Mouse (Mus musculus): ENCODE data around the gene Il5. TPM values are rescaled to one million over a fixed set of nuclear protein-coding genes. Genes with fewer than 3 reads are reported as not detected.

Gene Il5
- not detected for polyA plus RNA-seq (2014; fragmentation: Illumina TruSeq; extraction: RNeasy Lipid Tissue Mini Kit (QIAGEN cat#74804); ENCODE audit: low read depth, low replicate concordance)

DNA sequence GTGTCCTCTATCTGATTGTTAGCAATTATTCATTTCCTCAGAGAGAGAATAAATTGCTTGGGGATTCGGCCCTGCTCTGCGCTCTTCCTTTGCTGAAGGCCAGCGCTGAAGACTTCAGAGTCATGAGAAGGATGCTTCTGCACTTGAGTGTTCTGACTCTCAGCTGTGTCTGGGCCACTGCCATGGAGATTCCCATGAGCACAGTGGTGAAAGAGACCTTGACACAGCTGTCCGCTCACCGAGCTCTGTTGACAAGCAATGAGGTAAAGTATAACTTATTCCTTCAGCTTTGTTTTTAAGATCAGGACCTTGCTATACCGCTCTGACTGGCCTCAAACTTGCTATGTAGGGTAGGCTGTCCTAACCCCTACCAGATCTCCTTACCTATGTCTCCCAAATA lies at the start of gene Il5:
Gene Il5 (plus strand): TSS at position 80 of the 400 bp plus-strand sequence.

DNA sequence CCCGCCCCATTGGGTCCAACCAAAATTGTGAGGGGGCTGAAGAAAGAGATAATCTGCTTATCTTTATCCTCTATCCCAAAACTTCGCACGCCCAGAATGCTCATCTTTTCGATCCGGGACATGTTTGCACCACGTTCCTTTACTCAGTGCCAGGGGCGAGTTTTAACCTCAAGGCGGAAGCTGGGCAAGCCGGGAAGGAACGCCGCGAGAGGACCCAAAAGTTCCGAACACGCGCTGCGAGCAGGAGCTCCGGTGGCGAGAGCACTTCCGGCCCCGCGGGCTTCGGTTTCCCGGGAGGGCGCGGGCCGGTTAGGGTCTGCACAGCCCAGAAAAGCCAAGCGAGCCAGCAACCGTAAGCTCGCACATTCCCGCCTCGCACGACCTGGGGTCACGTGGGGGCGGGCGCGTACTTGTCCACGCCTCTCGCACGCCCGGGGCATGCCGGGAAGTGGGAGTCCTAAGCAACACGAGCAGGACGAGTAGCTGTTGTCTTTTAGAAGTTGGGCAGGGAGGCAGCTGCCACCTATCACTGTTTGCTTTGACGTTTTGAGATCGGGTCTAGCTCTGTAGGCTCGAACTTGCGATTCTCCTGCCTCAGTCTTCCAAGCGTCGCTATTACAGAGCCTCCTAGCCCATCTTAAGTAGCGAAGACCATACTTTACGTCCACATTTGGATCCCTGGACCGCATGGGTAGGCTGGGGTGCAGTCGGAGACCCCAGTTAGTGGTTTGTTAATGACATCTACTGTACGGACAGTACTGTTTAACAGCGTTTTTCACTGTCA lies 13.5 kb upstream of the Il5 start, which contains the start of gene Rad50:
Gene Rad50 (minus strand): TSS at position 386 of the 784 bp plus-strand sequence.

DNA sequence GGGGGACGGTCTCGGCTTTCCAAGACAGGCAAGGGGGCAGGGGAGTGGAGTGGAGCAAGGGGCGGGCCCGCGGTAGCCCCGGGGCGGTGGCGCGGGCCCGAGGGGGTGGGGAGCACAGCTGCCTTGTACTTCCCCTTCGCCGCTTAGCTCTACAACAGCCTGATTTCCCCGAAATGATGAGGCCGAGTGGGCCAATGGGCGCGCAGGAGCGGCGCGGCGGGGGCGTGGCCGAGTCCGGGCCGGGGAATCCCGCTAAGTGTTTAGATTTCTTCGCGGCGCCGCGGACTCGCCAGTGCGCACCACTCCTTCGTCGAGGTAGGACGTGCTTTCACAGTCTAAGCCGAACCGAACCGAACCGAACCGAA lies 49.1 kb downstream of the Il5 start, which contains the start of gene Irf1:
Gene Irf1 (plus strand): TSS at position 255 of the 365 bp plus-strand sequence.

DNA sequence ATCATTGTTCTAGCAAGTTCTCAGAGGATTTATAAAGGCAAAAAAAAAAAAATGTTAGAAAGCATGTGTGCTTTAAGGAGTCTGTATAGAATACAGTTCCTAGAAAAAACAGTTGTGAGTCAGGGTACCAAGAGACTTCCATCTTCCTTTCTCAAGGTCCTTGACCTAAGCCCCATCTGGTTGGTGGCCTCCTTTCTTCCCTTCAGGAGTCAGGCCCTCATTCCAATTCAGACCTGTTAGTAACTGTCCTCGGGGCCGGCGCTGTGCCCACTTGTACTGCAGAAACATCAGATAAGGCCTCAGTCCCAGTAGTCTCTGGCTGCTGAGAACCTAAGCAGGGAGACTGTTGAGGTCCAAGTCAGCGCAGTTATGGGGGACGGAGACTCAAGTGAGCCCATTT lies 52.5 kb downstream of the Il5 start, which contains the start of gene Gm17334:
Gene Gm17334 (minus strand): TSS at position 101 of the 400 bp plus-strand sequence.

Other genes starting within 250 kb of the Il5 start
- gene Gm9945, start 240.6 kb upstream of the Il5 start, polyA plus RNA-seq (2014; fragmentation: Illumina TruSeq; extraction: RNeasy Lipid Tissue Mini Kit (QIAGEN cat#74804); ENCODE audit: low read depth, low replicate concordance): not detected
- not detected for gene Sowaha, start 240.5 kb upstream of the Il5 start, polyA plus RNA-seq (2014; fragmentation: Illumina TruSeq; extraction: RNeasy Lipid Tissue Mini Kit (QIAGEN cat#74804); ENCODE audit: low read depth, low replicate concordance)
- gene Sept8, start 201.5 kb upstream of the Il5 start, polyA plus RNA-seq (2014; fragmentation: Illumina TruSeq; extraction: RNeasy Lipid Tissue Mini Kit (QIAGEN cat#74804); ENCODE audit: low read depth, low replicate concordance): 1.7 TPM
- gene Kif3a, start 153.4 kb upstream of the Il5 start, polyA plus RNA-seq (2014; fragmentation: Illumina TruSeq; extraction: RNeasy Lipid Tissue Mini Kit (QIAGEN cat#74804); ENCODE audit: low read depth, low replicate concordance): 3.7 TPM
- gene Il4, start 102.1 kb upstream of the Il5 start, polyA plus RNA-seq (2014; fragmentation: Illumina TruSeq; extraction: RNeasy Lipid Tissue Mini Kit (QIAGEN cat#74804); ENCODE audit: low read depth, low replicate concordance): not detected
- not detected for gene Il13, start 86.1 kb upstream of the Il5 start, polyA plus RNA-seq (2014; fragmentation: Illumina TruSeq; extraction: RNeasy Lipid Tissue Mini Kit (QIAGEN cat#74804); ENCODE audit: low read depth, low replicate concordance)
- 8.8 TPM for gene Rad50, start 13.5 kb upstream of the Il5 start, polyA plus RNA-seq (2014; fragmentation: Illumina TruSeq; extraction: RNeasy Lipid Tissue Mini Kit (QIAGEN cat#74804); ENCODE audit: low read depth, low replicate concordance)
- gene Irf1, start 49.2 kb downstream of the Il5 start, polyA plus RNA-seq (2014; fragmentation: Illumina TruSeq; extraction: RNeasy Lipid Tissue Mini Kit (QIAGEN cat#74804); ENCODE audit: low read depth, low replicate concordance): 12.7 TPM
- not detected for gene Gm17334, start 52.4 kb downstream of the Il5 start, polyA plus RNA-seq (2014; fragmentation: Illumina TruSeq; extraction: RNeasy Lipid Tissue Mini Kit (QIAGEN cat#74804); ENCODE audit: low read depth, low replicate concordance)
- not detected for gene Gm12216, start 138.5 kb downstream of the Il5 start, polyA plus RNA-seq (2014; fragmentation: Illumina TruSeq; extraction: RNeasy Lipid Tissue Mini Kit (QIAGEN cat#74804); ENCODE audit: low read depth, low replicate concordance)
- gene Slc22a5, start 170.9 kb downstream of the Il5 start, polyA plus RNA-seq (2014; fragmentation: Illumina TruSeq; extraction: RNeasy Lipid Tissue Mini Kit (QIAGEN cat#74804); ENCODE audit: low read depth, low replicate concordance): 19.1 TPM

All from liver, adult 10 weeks (tissue).